Mouse (Mus musculus) G1E (cell line): Measurements from ENCODE around the gene Mmp28. TPM values are rescaled to one million over a fixed set of nuclear protein-coding genes. Genes with fewer than 3 reads are reported as not detected.
A peak's percentile ranks its signal among the peaks of the same experiment; 100 is the strongest.

Experiments
- ATAC-seq: 2 replicates; pipeline ENCODE4 v1.8.0; 2016; ENCODE audit warnings: mild to moderate bottlenecking; ENCODE audit not compliant: insufficient number of reproducible peaks, poor library complexity, low FRiP score, severe bottlenecking; ENCODE audit errors: extremely low read depth
- DNase-seq: peaks from one replicate; pipeline ENCODE4 v3.0.0; 2012; ENCODE audit warnings: low spot score
- H3K27me3 ChIP-seq: 2 replicates; pipeline ENCODE4 v1.6.1; 2012; ENCODE audit warnings: mild to moderate bottlenecking, low read length, inconsistent platforms; ENCODE audit not compliant: insufficient read depth
- H3K36me3 ChIP-seq: replicated peaks from 2 replicates; pipeline ENCODE3; 2012; ENCODE audit warnings: mild to moderate bottlenecking, inconsistent platforms
- H3K4me1 ChIP-seq: 2 replicates; pipeline ENCODE4 v1.6.1; 2012; ENCODE audit warnings: low read depth, low read length, inconsistent platforms, mixed read lengths; ENCODE audit not compliant: insufficient read depth
- H3K4me3 ChIP-seq: 2 replicates; pipeline ENCODE4 v1.5.1; 2012; ENCODE audit warnings: low read depth, mild to moderate bottlenecking, inconsistent platforms, low read length, moderate library complexity, mixed read lengths
- H3K9me3 ChIP-seq: replicated peaks from 2 replicates; pipeline ENCODE4 v1.6.1; 2012; ENCODE audit warnings: inconsistent platforms
- CTCF ChIP-seq: IDR thresholded peaks from 2 replicates; pipeline ENCODE4 v1.5.1; 2012; ENCODE audit warnings: low read depth, low read length, inconsistent platforms, mixed read lengths
- GATA1 ChIP-seq: IDR thresholded peaks from 2 replicates; pipeline ENCODE4 v1.6.1; 2012; ENCODE audit warnings: borderline replicate concordance, low read length, inconsistent platforms, mixed read lengths
- GATA2 ChIP-seq: IDR thresholded peaks from 2 replicates; pipeline ENCODE4 v1.6.1; 2012; ENCODE audit warnings: low read depth, low read length, inconsistent platforms, borderline replicate concordance
- POLR2AphosphoS5 ChIP-seq: IDR thresholded peaks from 2 replicates; pipeline ENCODE4 v1.6.1; 2012; ENCODE audit warnings: low read depth, low read length, inconsistent platforms; ENCODE audit not compliant: insufficient replicate concordance
- TAL1 ChIP-seq: conservative IDR thresholded peaks from 2 replicates; pipeline ENCODE4 v1.6.1; 2012; ENCODE audit warnings: low read depth, low read length, inconsistent platforms, mixed read lengths
- polyA plus RNA-seq: library from polyadenylated mRNA; stranded (reverse); fragments of >175 nt; gene quantifications from 2 replicates; pipeline ENCODE4 v1.2.3, GENCODE M21; 2012
- total RNA-seq, 2 experiments: library from RNA; stranded (forward) in 1 of 2; stranded (reverse) in 1 of 2; fragments of 200-1000 nt in 1 of 2; fragments of >200 nt in 1 of 2; fragmentation: Nextera tagmentation in 1 of 2; gene quantifications; 2 replicates each; pipeline ENCODE4 v1.2.3; 2014 to 2017

Mmp28 gene
- total and polyA plus RNA-seq, 3 experiments = 0.11 TPM; not detected in 2

GRCm38 (mm10) chr11:83442596-83443267 lies 20.1 kb downstream of the Mmp28 start:
- Histone ChIP-seq H3K36me3 (no peaks in the 10 kb centered on the region), H3K9me3 (no peaks in the 10 kb centered on the region), H3K4me1 (peaks cover 15% of the 10 kb centered on the region), H3K4me3 (no peak overlapping the region), H3K27me3 (peaks cover 48% of the 10 kb centered on the region)
- ATAC-seq (no peak), DNase-seq (peak; percentile 55)
- TF ChIP-seq TAL1 (no peak), GATA2 (no peak), CTCF (peak; percentile 46)

- Histone ChIP-seq H3K4me1 (peaks cover 15% of the 10 kb centered on the region), H3K27me3 (peaks cover 36% of the 10 kb centered on the region), H3K36me3 (no peaks in the 10 kb centered on the region), H3K9me3 (no peaks in the 10 kb centered on the region), H3K4me3 (no peak overlapping the region; the same call in 1 of the 2 replicates)
- no peak for DNase-seq
- no peak for ATAC-seq
- TF ChIP-seq GATA1 (no peak), GATA2 (no peak), POLR2AphosphoS5 (no peak), TAL1 (no peak), CTCF (no peak)
These were observed 21.6 kb downstream of the Mmp28 start for GRCm38 (mm10) chr11:83441235-83441634.

GRCm38 (mm10) chr11:83440081-83441064 lies 22.5 kb downstream of the Mmp28 start:
- peaks cover 36% of the 10 kb centered on the region for H3K27me3 ChIP-seq
- peak; percentile 89 for DNase-seq
- no peaks in the 10 kb centered on the region for H3K36me3 ChIP-seq
- H3K4me1 ChIP-seq = peaks cover 15% of the 10 kb centered on the region
- TF ChIP-seq GATA1 (no peak), POLR2AphosphoS5 (no peak), CTCF (peak; percentile 93), GATA2 (no peak), TAL1 (no peak)
- H3K9me3 ChIP-seq = no peaks in the 10 kb centered on the region
- H3K4me3 ChIP-seq = peak overlapping the region; percentile 76
- peak; percentile 69 for ATAC-seq

- TF ChIP-seq TAL1 (no peak), GATA1 (no peak), POLR2AphosphoS5 (no peak), GATA2 (no peak), CTCF (no peak)
- DNase-seq = no peak
- no peak overlapping the region for H3K4me3 ChIP-seq
- H3K27me3 ChIP-seq = peaks cover 32% of the 10 kb centered on the region
- ATAC-seq = no peak
- peaks cover 15% of the 10 kb centered on the region for H3K4me1 ChIP-seq
- H3K9me3 ChIP-seq = no peaks in the 10 kb centered on the region
- no peaks in the 10 kb centered on the region for H3K36me3 ChIP-seq
These were observed 23.3 kb downstream of the Mmp28 start for GRCm38 (mm10) chr11:83439426-83440060.

GRCm38 (mm10) chr11:83437377-83437776 lies 25.5 kb downstream of the Mmp28 start, which contains the start of gene 1700020L24Rik:
1700020L24Rik (plus strand) TSS chr11:83437677.
- no peaks in the 10 kb centered on the region for H3K36me3 ChIP-seq
- H3K9me3 ChIP-seq = no peaks in the 10 kb centered on the region
- ATAC-seq (no peak), DNase-seq (no peak)
- peaks cover 32% of the 10 kb centered on the region for H3K27me3 ChIP-seq
- no peak for TF ChIP-seq TAL1
- TF ChIP-seq POLR2AphosphoS5 = no peak
- no peak for TF ChIP-seq CTCF
- no peak for TF ChIP-seq GATA1
- no peak for TF ChIP-seq GATA2
- no peak within 1 kb of the TSS for H3K4me3 ChIP-seq
- H3K4me1 ChIP-seq = peaks cover 15% of the 10 kb centered on the region

- Histone ChIP-seq H3K4me1 (no peaks in the 10 kb centered on the region), H3K27me3 (peaks cover 22% of the 10 kb centered on the region), H3K36me3 (no peaks in the 10 kb centered on the region), H3K9me3 (no peaks in the 10 kb centered on the region), H3K4me3 (no peak overlapping the region)
- no peak for TF ChIP-seq POLR2AphosphoS5
- TF ChIP-seq GATA1 = no peak
- no peak for TF ChIP-seq CTCF
- TF ChIP-seq TAL1 = no peak
- no peak for TF ChIP-seq GATA2
- DNase-seq (no peak), ATAC-seq (no peak)
These were observed 30.3 kb downstream of the Mmp28 start for GRCm38 (mm10) chr11:83432533-83432932.
